ENCODE assay signal across 20 mouse cellular contexts in the genomic region with DNA sequence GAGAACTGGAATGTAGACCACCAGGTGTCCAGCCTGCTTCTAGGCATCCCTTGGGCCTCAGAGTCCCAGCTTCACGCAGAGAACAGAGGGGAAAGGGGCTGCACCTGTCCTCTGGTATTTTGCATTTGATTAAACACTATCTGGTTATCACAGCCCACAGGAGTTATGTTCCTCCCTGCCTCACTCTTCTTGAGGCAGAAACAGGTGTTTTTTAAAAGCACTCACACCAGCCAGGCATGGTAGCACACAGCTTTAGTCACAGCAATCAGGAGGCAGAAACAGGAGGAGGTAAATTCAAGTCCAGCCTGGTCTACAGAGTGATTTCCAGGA. TPM values are rescaled to one million over a fixed set of nuclear protein-coding genes. Genes with fewer than 3 reads are reported as not detected.
DNase-seq lines count a peak whose midpoint lies in the region; ATAC-seq and TF ChIP-seq lines count a peak whose summit lies in the region.
"Had no signal": no experiment of that assay in that cellular context is flagged by ENCODE, and none has a peak within 500 bp of the region (broad histone marks: within the 10 kb centered on the region; RNA-seq: fewer than 3 reads in every experiment).

No protein-coding gene starts in this region.

- no peak overlapping the region for H3K9ac ChIP-seq in kidney, embryonic 14.5 days (ENCODE audit: low read depth, low read length)
- no peak overlapping the region for H3K9ac ChIP-seq in liver, embryonic 15.5 days
- H3K9ac ChIP-seq in MEL (ENCODE audit: control insufficient read depth, low read depth, low read length, poor library complexity, severe bottlenecking) = no peak overlapping the region
- H3K9ac ChIP-seq: forebrain, embryonic 13.5 days; heart, embryonic 15.5 days; hindbrain, embryonic 15.5 days; lung, embryonic 15.5 days had no signal

- no peak for TF ChIP-seq CTCF in MEL (IDR thresholded peaks at IDR 0.05 in 2 of 3, conservative IDR thresholded peaks at IDR 0.05 in 1 of 3; ENCODE audit: control insufficient read depth in 1 of 3, insufficient read depth in 1 of 3, low read depth in 2 of 3, low read length in 3 of 3, poor library complexity in 1 of 3, severe bottlenecking in 1 of 3)

- no peaks in the 10 kb centered on the region for H3K27me3 ChIP-seq in kidney, embryonic 14.5 days (ENCODE audit: control insufficient read depth, insufficient read depth, low read length)
- peaks cover 9% of the 10 kb centered on the region; the same call in 1 of the 2 replicates for H3K27me3 ChIP-seq in liver, embryonic 15.5 days
- H3K27me3 ChIP-seq in MEL (ENCODE audit: control insufficient read depth in 1 of 2, insufficient read depth in 2 of 2, low read length in 2 of 2) = no peaks in the 10 kb centered on the region
- H3K27me3 ChIP-seq: hindbrain, embryonic 15.5 days; intestine, embryonic 15.5 days had no signal

- no peak for ATAC-seq in kidney, embryonic 14.5 days (ENCODE audit: low FRiP score, low TSS enrichment)
- ATAC-seq in liver, embryonic 15.5 days (ENCODE audit: insufficient read depth) = no peak

- no peak overlapping the region for H3K4me3 ChIP-seq in kidney, embryonic 14.5 days (ENCODE audit: low read length)
- H3K4me3 ChIP-seq in liver, embryonic 15.5 days (replicated peaks) = no peak overlapping the region
- H3K4me3 ChIP-seq in MEL (ENCODE audit: control insufficient read depth in 1 of 2, insufficient read depth in 1 of 2, low read depth in 2 of 2, low read length in 2 of 2) = no peak overlapping the region
- H3K4me3 ChIP-seq: forebrain, embryonic 13.5 days had no signal

- 43% methylated on average over 1 of the region's 1 CpGs for WGBS in kidney, embryonic 14.5 days
- 26% methylated on average over 1 of the region's 1 CpGs for WGBS in liver, embryonic 15.5 days (ENCODE audit: insufficient replicate concordance)

- no peak overlapping the region for H3K4me2 ChIP-seq in kidney, embryonic 14.5 days (replicated peaks; ENCODE audit: low read depth, low read length)
- peak overlapping the region; percentile 100; the same call in 1 of the 2 replicates for H3K4me2 ChIP-seq in liver, embryonic 15.5 days

- peaks cover 23% of the 10 kb centered on the region for H3K79me2 ChIP-seq in MEL (ENCODE audit: control insufficient read depth, insufficient read depth, low read length, poor library complexity)

- H3K4me1 ChIP-seq in kidney, embryonic 14.5 days (ENCODE audit: control insufficient read depth, insufficient read depth, low read length) = peaks cover 9% of the 10 kb centered on the region; the same call in 1 of the 2 replicates
- H3K4me1 ChIP-seq in liver, embryonic 15.5 days (replicated peaks) = peaks cover 60% of the 10 kb centered on the region
- H3K4me1 ChIP-seq in MEL (ENCODE audit: control insufficient read depth in 1 of 2, insufficient read depth in 2 of 2, low read length in 2 of 2) = peaks cover 25 to 30% of the 10 kb centered on the region in 2 experiments

- TF ChIP-seq POLR2A in MEL (IDR thresholded peaks at IDR 0.05; ENCODE audit: control insufficient read depth in 1 of 2, insufficient read depth in 1 of 2, low read depth in 1 of 2, low read length in 2 of 2, poor library complexity in 1 of 2) = no peak

- no peak overlapping the region for H3K27ac ChIP-seq in kidney, embryonic 14.5 days (ENCODE audit: low read depth, low read length)
- no peak overlapping the region for H3K27ac ChIP-seq in liver, embryonic 15.5 days (replicated peaks)
- no peak overlapping the region for H3K27ac ChIP-seq in MEL (ENCODE audit: control insufficient read depth, low read depth, low read length)
- H3K27ac ChIP-seq: forebrain, embryonic 13.5 days had no signal

- DNase-seq in cerebellum, adult 9-10 months = peak; percentile 34
- no peak for DNase-seq in cerebellum, adult 8-10 months
- peak; percentile 7 for DNase-seq in kidney, adult 9 months
- DNase-seq in liver = no peak
- DNase-seq in MEL (ENCODE audit: low read depth, low spot score) = no peak
- DNase-seq in layer of hippocampus, postnatal 10 days (ENCODE audit: low spot score in 2 of 2) = no peak
- DNase-seq: gastrocnemius, postnatal 36 days; layer of hippocampus, adult 9-11 months; lung, postnatal 36 days; right cerebral cortex, adult 18-20 months; right cerebral cortex, postnatal 4 days; thymus, postnatal 14 days had no signal

- peak in 1 of 2 experiments; percentile 17; a peak in 1 of 4 replicates for TF ChIP-seq EP300 in MEL (IDR thresholded peaks at IDR 0.05; ENCODE audit: low read depth in 1 of 2, low read length in 2 of 2)

- no peaks in the 10 kb centered on the region for H3K9me3 ChIP-seq in kidney, embryonic 14.5 days (ENCODE audit: control insufficient read depth, low read length)
- H3K9me3 ChIP-seq in liver, embryonic 15.5 days (replicated peaks) = no peaks in the 10 kb centered on the region
- H3K9me3 ChIP-seq in MEL (replicated peaks; ENCODE audit: insufficient read depth, low read length) = no peaks in the 10 kb centered on the region
- H3K9me3 ChIP-seq: forebrain, embryonic 13.5 days; heart, embryonic 15.5 days; hindbrain, embryonic 15.5 days; intestine, embryonic 15.5 days; lung, embryonic 15.5 days; midbrain, embryonic 10.5 days had no signal

- no peak for TF ChIP-seq RAD21 in MEL (IDR thresholded peaks at IDR 0.05; ENCODE audit: low read depth, low read length)

- H3K36me3 ChIP-seq in kidney, embryonic 14.5 days (ENCODE audit: control insufficient read depth, insufficient read depth, low read length) = no peaks in the 10 kb centered on the region
- no peaks in the 10 kb centered on the region for H3K36me3 ChIP-seq in liver, embryonic 15.5 days (replicated peaks)
- H3K36me3 ChIP-seq in MEL (ENCODE audit: control insufficient read depth in 1 of 2, insufficient read depth in 2 of 2, low read length in 2 of 2) = peaks cover 0 to 45% of the 10 kb centered on the region in 2 experiments; a peak in 2 of 4 replicates
- H3K36me3 ChIP-seq: heart, embryonic 15.5 days; hindbrain, embryonic 15.5 days; intestine, embryonic 15.5 days; lung, embryonic 15.5 days; midbrain, embryonic 10.5 days had no signal

TF ChIP-seq in MEL, 35 proteins besides CTCF, POLR2A, EP300 and RAD21:
- peak; percentile 16; the same call in 1 of the 2 replicates for TF ChIP-seq ETS1 (IDR thresholded peaks at IDR 0.05; ENCODE audit: low read depth, low read length)
- TF ChIP-seq TAL1 (IDR thresholded peaks at IDR 0.05; ENCODE audit: low read length) = peak; percentile 18; the same call in 1 of the 2 replicates
- TF ChIP-seq USF1 (IDR thresholded peaks at IDR 0.05; ENCODE audit: low read depth, low read length) = no peak
- no peak for TF ChIP-seq MAFK (IDR thresholded peaks at IDR 0.05; ENCODE audit: borderline replicate concordance, low read depth, low read length)
- TF ChIP-seq TCF12 (IDR thresholded peaks at IDR 0.05; ENCODE audit: low read depth, low read length) = peak; percentile 75

RNA-seq across cellular contexts. Expression of gene Ptprj, which starts 1.3 kb away (rescaled TPM):
- polyA plus RNA-seq in kidney, embryonic 14.5 days (2014; fragmentation: Nextera tagmentation; extraction: Ambion mirVana) = 7.6 and 10.8 TPM in 2 replicates
- 2.0 and 2.7 TPM in 2 replicates for polyA plus RNA-seq in liver, embryonic 15.5 days (2015; fragmentation: Nextera tagmentation; extraction: Ambion mirVana)
- 10.0 and 10.2 TPM in 2 replicates for total RNA-seq in MEL (2012; rRNA removed)
- polyA plus RNA-seq in MEL (2012; ENCODE audit: insufficient read depth in 1 of 2, insufficient read length in 2 of 2, low read depth in 1 of 2, low replicate concordance in 2 of 2, missing spikeins in 1 of 2) = 1 to 10 TPM in 1 of 2 experiments, not detected in 1; 6.4 TPM
- total RNA-seq in layer of hippocampus, postnatal 10 days (2021) = 10 to 100 TPM; 67.7 to 73.0 TPM

Comparison
In these comparisons a context has a peak if more than half of its experiments do, and no peak if none do; other contexts are left out.
1. DNase-seq: peak in cerebellum, adult 9-10 months (single experiment) and kidney, adult 9 months (single experiment); none in cerebellum, adult 8-10 months (single experiment), liver (single experiment), MEL (single experiment) and layer of hippocampus, postnatal 10 days (0 of 2).